28 mouse cellular contexts compared by ENCODE assay signal in the genomic region with DNA sequence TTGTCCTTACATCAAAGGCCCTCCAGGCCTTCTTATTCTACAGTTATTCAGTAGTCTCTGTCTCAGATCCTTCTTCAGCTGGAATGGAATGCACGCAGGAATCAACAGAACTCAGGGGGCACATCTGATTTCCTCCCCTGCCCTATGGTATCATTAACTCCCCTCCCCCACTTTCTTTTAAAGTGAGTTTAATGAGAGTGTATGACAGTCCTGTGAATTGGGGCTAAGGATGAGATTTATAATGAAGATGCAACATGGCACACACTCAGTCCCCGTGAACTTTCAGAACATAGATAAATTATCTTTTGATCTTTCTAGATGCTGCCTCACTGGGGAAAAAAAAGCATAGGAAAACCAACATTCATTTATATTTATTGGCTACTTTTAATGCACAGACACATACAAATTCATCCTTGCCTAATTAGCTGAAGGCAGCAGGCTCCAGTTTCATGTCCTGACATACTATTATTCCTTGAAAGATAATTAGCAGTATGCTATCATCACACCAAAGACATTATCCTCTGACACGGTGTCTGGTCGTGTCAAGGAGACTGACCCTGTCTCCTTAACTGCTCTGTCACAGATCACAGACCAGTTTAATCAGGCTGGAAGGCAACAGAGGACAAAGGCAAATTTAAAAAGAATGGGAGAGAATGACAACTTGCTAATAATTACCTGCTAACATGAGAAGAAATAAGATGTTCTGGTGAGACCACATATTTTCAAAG. TPM values are rescaled to one million over a fixed set of nuclear protein-coding genes. Genes with fewer than 3 reads are reported as not detected.
A peak's percentile ranks its signal among the peaks of the same experiment; 100 is the strongest.
DNase-seq lines count a peak whose midpoint lies in the region; ATAC-seq and TF ChIP-seq lines count a peak whose summit lies in the region.
"Had no signal": no experiment of that assay in that cellular context is flagged by ENCODE, and none has a peak within 500 bp of the region (broad histone marks: within the 10 kb centered on the region; RNA-seq: fewer than 3 reads in every experiment).

No protein-coding gene starts in this region.

- TF ChIP-seq CTCF in forebrain, postnatal 0 days (IDR thresholded peaks at IDR 0.05; ENCODE audit: low read depth), result no peak
- TF ChIP-seq CTCF in midbrain, postnatal 0 days (IDR thresholded peaks at IDR 0.05), result no peak

- no peaks in the 10 kb centered on the region for H3K36me3 ChIP-seq in forebrain, embryonic 13.5 days (ENCODE audit: poor library complexity, severe bottlenecking)
- H3K36me3 ChIP-seq in forebrain, postnatal 0 days (ENCODE audit: insufficient read depth), result no peaks in the 10 kb centered on the region
- H3K36me3 ChIP-seq in kidney, embryonic 15.5 days, result no peaks in the 10 kb centered on the region
- H3K36me3 ChIP-seq in hindbrain, embryonic 16.5 days (ENCODE audit: control insufficient read depth, insufficient read depth, low read length), result no peaks in the 10 kb centered on the region
- H3K36me3 ChIP-seq in midbrain, postnatal 0 days (ENCODE audit: insufficient read depth, low read length), result no peaks in the 10 kb centered on the region
- H3K36me3 ChIP-seq: embryonic facial prominence, embryonic 12.5 days; heart, embryonic 13.5 days; limb, embryonic 12.5 days had no signal

- H3K9me3 ChIP-seq in forebrain, embryonic 13.5 days (replicated peaks), result no peaks in the 10 kb centered on the region
- H3K9me3 ChIP-seq in forebrain, postnatal 0 days (ENCODE audit: low read length), result no peaks in the 10 kb centered on the region
- no peaks in the 10 kb centered on the region for H3K9me3 ChIP-seq in kidney, embryonic 15.5 days (replicated peaks)
- no peaks in the 10 kb centered on the region for H3K9me3 ChIP-seq in hindbrain, embryonic 16.5 days (ENCODE audit: control insufficient read depth, low read length)
- H3K9me3 ChIP-seq in midbrain, postnatal 0 days (ENCODE audit: low read length), result no peaks in the 10 kb centered on the region
- H3K9me3 ChIP-seq: embryonic facial prominence, embryonic 12.5 days; heart, embryonic 13.5 days; limb, embryonic 12.5 days had no signal

- 0 out of 2 replicates have a peak, but pooled peaks have one; percentile 50 for ATAC-seq in forebrain, embryonic 13.5 days
- no peak for ATAC-seq in forebrain, postnatal 0 days
- peak; percentile 79; the same call in 1 of the 2 replicates for ATAC-seq in kidney, embryonic 15.5 days (replicated peaks; ENCODE audit: low FRiP score)
- ATAC-seq in hindbrain, embryonic 16.5 days, result 0 out of 2 replicates have a peak, but pooled peaks have one; percentile 40
- ATAC-seq in midbrain, postnatal 0 days (ENCODE audit: low FRiP score), result 0 out of 2 replicates have a peak, but pooled peaks have one; percentile 49
- ATAC-seq: CD4-positive, CD25-positive, alpha-beta regulatory T cell, adult 4 months; liver, postnatal 0 days; lung, postnatal 0 days had no signal

- no peaks in the 10 kb centered on the region; the same call in 1 of the 2 replicates for H3K4me1 ChIP-seq in forebrain, embryonic 13.5 days
- H3K4me1 ChIP-seq in forebrain, postnatal 0 days (ENCODE audit: insufficient read depth), result no peaks in the 10 kb centered on the region
- H3K4me1 ChIP-seq in kidney, embryonic 15.5 days, result no peaks in the 10 kb centered on the region
- no peaks in the 10 kb centered on the region for H3K4me1 ChIP-seq in hindbrain, embryonic 16.5 days (ENCODE audit: control insufficient read depth, insufficient read depth, low read depth, low read length)
- H3K4me1 ChIP-seq in midbrain, postnatal 0 days (ENCODE audit: insufficient read depth, low read length), result no peaks in the 10 kb centered on the region
- H3K4me1 ChIP-seq: embryonic facial prominence, embryonic 12.5 days had no signal

- no peak overlapping the region for H3K9ac ChIP-seq in forebrain, embryonic 13.5 days
- no peak overlapping the region for H3K9ac ChIP-seq in forebrain, postnatal 0 days
- H3K9ac ChIP-seq in kidney, embryonic 15.5 days, result no peak overlapping the region
- H3K9ac ChIP-seq in hindbrain, embryonic 16.5 days (ENCODE audit: low read depth, low read length), result no peak overlapping the region
- no peak overlapping the region for H3K9ac ChIP-seq in midbrain, postnatal 0 days (replicated peaks; ENCODE audit: low read length, poor library complexity, severe bottlenecking)
- H3K9ac ChIP-seq: embryonic facial prominence, embryonic 12.5 days; heart, embryonic 13.5 days; limb, embryonic 12.5 days; liver, postnatal 0 days had no signal

- H3K27ac ChIP-seq in forebrain, embryonic 13.5 days, result no peak overlapping the region
- no peak overlapping the region for H3K27ac ChIP-seq in forebrain, postnatal 0 days (ENCODE audit: low read depth, low read length)
- no peak overlapping the region for H3K27ac ChIP-seq in kidney, embryonic 15.5 days
- H3K27ac ChIP-seq in hindbrain, embryonic 16.5 days (ENCODE audit: low read depth, low read length), result no peak overlapping the region
- H3K27ac ChIP-seq in midbrain, postnatal 0 days (ENCODE audit: low read depth, low read length), result no peak overlapping the region
- H3K27ac ChIP-seq: embryonic facial prominence, embryonic 12.5 days; heart, embryonic 13.5 days; limb, embryonic 12.5 days had no signal

- DNase-seq in forebrain, postnatal 0 days, result no peak
- DNase-seq in kidney, adult 11 months, result no peak
- no peak for DNase-seq in midbrain, postnatal 0 days (ENCODE audit: low spot score)
- DNase-seq in lung, postnatal 14 days, result no peak
- no peak for DNase-seq in urinary bladder, postnatal 14 days (ENCODE audit: low spot score)
- DNase-seq: adrenal gland, postnatal 36 days; cerebellum, adult 11-12 months; cerebellum, postnatal 14 days; gastrocnemius, postnatal 25 days; heart, adult 18-20 months; heart, postnatal 14 days; kidney, adult 18-20 months; kidney, postnatal 10 days; layer of hippocampus, postnatal 36 days; liver, postnatal 0 days; thymus, adult 2 months; thymus, postnatal 4 days had no signal

- no peaks in the 10 kb centered on the region for H3K27me3 ChIP-seq in forebrain, embryonic 13.5 days
- H3K27me3 ChIP-seq in forebrain, postnatal 0 days (ENCODE audit: insufficient read depth, low read length), result no peaks in the 10 kb centered on the region
- no peaks in the 10 kb centered on the region for H3K27me3 ChIP-seq in kidney, embryonic 15.5 days
- no peaks in the 10 kb centered on the region for H3K27me3 ChIP-seq in hindbrain, embryonic 16.5 days (replicated peaks; ENCODE audit: control insufficient read depth, insufficient read depth, low read length)
- no peaks in the 10 kb centered on the region for H3K27me3 ChIP-seq in midbrain, postnatal 0 days (ENCODE audit: insufficient read depth, low read length)
- H3K27me3 ChIP-seq: embryonic facial prominence, embryonic 12.5 days; heart, embryonic 13.5 days; limb, embryonic 12.5 days had no signal

- no peak overlapping the region for H3K4me3 ChIP-seq in forebrain, embryonic 13.5 days
- no peak overlapping the region for H3K4me3 ChIP-seq in forebrain, postnatal 0 days (ENCODE audit: low read depth, low read length)
- no peak overlapping the region for H3K4me3 ChIP-seq in kidney, embryonic 15.5 days (replicated peaks)
- H3K4me3 ChIP-seq in hindbrain, embryonic 16.5 days (ENCODE audit: low read length), result no peak overlapping the region
- H3K4me3 ChIP-seq in midbrain, postnatal 0 days (ENCODE audit: low read depth, low read length), result no peak overlapping the region
- H3K4me3 ChIP-seq: embryonic facial prominence, embryonic 12.5 days; erythroblast, embryonic 14.5 days; heart, embryonic 13.5 days; limb, embryonic 12.5 days had no signal

- WGBS in forebrain, embryonic 13.5 days, result 59% methylated on average over 4 of the region's 4 CpGs
- 53% methylated on average over 4 of the region's 4 CpGs for WGBS in forebrain, postnatal 0 days
- WGBS in kidney, embryonic 15.5 days, result 41% methylated on average over 4 of the region's 4 CpGs
- 53% methylated on average over 4 of the region's 4 CpGs for WGBS in hindbrain, embryonic 16.5 days
- 42% methylated on average over 4 of the region's 4 CpGs for WGBS in midbrain, postnatal 0 days

- no peak overlapping the region for H3K4me2 ChIP-seq in forebrain, embryonic 13.5 days
- no peak overlapping the region for H3K4me2 ChIP-seq in forebrain, postnatal 0 days (ENCODE audit: low read depth)
- no peak overlapping the region for H3K4me2 ChIP-seq in kidney, embryonic 15.5 days
- no peak overlapping the region for H3K4me2 ChIP-seq in hindbrain, embryonic 16.5 days (ENCODE audit: low read length)
- H3K4me2 ChIP-seq in midbrain, postnatal 0 days (ENCODE audit: low read depth, low read length, poor library complexity, severe bottlenecking), result no peak overlapping the region
- H3K4me2 ChIP-seq: embryonic facial prominence, embryonic 12.5 days; heart, embryonic 13.5 days; limb, embryonic 12.5 days; liver, embryonic 11.5 days had no signal

RNA-seq across cellular contexts. Expression of a gene that starts 39.2 kb away (rescaled TPM):
- polyA plus RNA-seq in forebrain, embryonic 13.5 days (2015; fragmentation: Nextera tagmentation; extraction: Ambion mirVana), result 1.8 and 2.4 TPM in 2 replicates
- 26.6 and 34.8 TPM in 2 replicates for total RNA-seq in forebrain, postnatal 0 days (2014; rRNA removed)
- 2.5 and 4.8 TPM in 2 replicates for polyA plus RNA-seq in forebrain, postnatal 0 days (2015; fragmentation: Nextera tagmentation; extraction: Ambion mirVana)
- polyA plus RNA-seq in kidney, embryonic 15.5 days (2015; fragmentation: Nextera tagmentation; extraction: Ambion mirVana), result 1.2 and 1.4 TPM in 2 replicates
- 6.3 and 6.5 TPM in 2 replicates for polyA plus RNA-seq in hindbrain, embryonic 16.5 days (2015; fragmentation: Nextera tagmentation; extraction: Ambion mirVana)
- total RNA-seq in midbrain, postnatal 0 days (2014; rRNA removed), result 37.4 and 40.9 TPM in 2 replicates
- polyA plus RNA-seq in midbrain, postnatal 0 days (2015; fragmentation: Nextera tagmentation; extraction: Ambion mirVana), result 5.4 and 6.2 TPM in 2 replicates
- total RNA-seq: neutrophil, adult 5-6 weeks had no signal
